Mouse (Mus musculus): ENCODE measurements around the gene Hoxd9. TPM values are rescaled to one million over a fixed set of nuclear protein-coding genes. Genes with fewer than 3 reads are reported as not detected.
A peak's percentile ranks its signal among the peaks of the same experiment; 100 is the strongest.

The Hoxd9 gene
- polyA plus RNA-seq, 1 experiment from 2014 or later: 0.41 TPM

DNA sequence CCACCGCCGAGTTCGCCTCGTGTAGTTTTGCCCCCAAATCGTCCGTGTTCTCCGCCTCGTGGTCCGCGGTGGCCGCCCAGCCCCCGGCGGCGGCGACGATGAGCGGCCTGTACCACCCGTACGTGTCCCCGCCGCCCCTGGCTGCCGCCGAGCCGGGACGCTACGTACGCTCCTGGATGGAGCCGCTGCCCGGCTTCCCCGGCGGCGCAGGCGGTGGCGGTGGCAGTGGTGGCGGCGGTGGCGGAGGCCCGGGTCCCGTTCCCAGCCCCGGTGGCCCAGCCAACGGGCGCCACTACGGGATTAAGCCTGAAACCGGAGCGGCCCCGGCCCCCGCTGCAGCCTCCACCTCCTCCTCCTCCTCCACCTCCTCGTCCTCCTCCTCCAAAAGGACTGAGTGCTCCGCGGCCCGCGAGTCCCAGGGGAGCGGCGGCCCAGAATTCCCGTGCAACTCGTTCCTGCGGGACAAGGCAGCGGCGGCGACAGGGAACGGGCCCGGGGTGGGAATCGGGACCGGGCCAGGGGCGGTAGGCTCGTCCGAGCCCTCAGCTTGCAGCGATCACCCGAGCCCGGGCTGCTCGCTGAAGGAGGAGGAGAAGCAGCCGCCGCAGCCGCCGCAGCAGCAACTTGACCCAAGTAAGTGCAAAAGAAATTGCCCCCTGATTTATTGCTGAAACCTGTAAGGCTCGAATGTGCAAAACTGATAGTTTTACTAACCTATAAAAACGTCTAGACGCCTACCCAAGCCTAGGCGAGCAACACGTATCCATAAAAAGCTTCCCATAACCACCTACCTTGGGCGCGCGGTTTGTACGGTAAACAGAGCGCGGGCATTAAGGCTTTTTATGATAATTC lies 900 bp downstream of the Hoxd9 start:
- Histone ChIP-seq H3K4me3 (ENCODE audit: low read depth, low read length) (peak overlapping the region; percentile 19), H3K4me1 (ENCODE audit: control insufficient read depth, insufficient read depth, low read length) (no peaks in the 10 kb centered on the region), H3K4me2 (replicated peaks; ENCODE audit: low read depth, low read length) (peak overlapping the region; percentile 28), H3K27ac (ENCODE audit: low read length) (no peak overlapping the region), H3K9me3 (ENCODE audit: control insufficient read depth, low read depth, low read length) (no peaks in the 10 kb centered on the region), H3K27me3 (ENCODE audit: control insufficient read depth, insufficient read depth, low read length) (peaks cover 67% of the 10 kb centered on the region), H3K36me3 (ENCODE audit: control insufficient read depth, insufficient read depth, low read length) (no peaks in the 10 kb centered on the region), H3K9ac (replicated peaks; ENCODE audit: low read depth, low read length) (no peak overlapping the region)
- no peak; the same call in 1 of the 2 replicates for ATAC-seq (ENCODE audit: insufficient number of reproducible peaks, insufficient read depth, low FRiP score, low read depth)
- under 1% methylated on average over 66 of the region's 86 CpGs for WGBS

DNA sequence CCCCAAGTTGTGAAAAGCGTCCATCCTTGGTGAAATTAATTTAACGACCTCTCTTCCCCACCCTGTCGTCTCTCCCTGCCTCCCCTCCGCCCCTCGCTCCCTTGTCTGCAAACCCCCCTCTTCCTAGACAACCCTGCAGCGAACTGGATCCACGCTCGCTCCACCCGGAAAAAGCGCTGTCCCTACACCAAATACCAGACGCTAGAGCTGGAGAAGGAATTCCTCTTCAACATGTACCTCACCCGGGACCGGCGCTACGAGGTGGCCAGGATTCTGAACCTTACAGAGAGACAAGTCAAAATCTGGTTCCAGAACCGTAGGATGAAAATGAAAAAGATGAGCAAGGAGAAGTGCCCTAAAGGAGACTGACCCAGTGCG lies 1.5 kb downstream of the Hoxd9 start:
- H3K9me3 ChIP-seq (ENCODE audit: control insufficient read depth, low read depth, low read length): no peaks in the 10 kb centered on the region
- WGBS: under 1% methylated on average over 17 of the region's 17 CpGs
- H3K4me3 ChIP-seq (ENCODE audit: low read depth, low read length): no peak overlapping the region
- H3K27ac ChIP-seq (ENCODE audit: low read length): no peak overlapping the region
- no peak overlapping the region for H3K4me2 ChIP-seq (replicated peaks; ENCODE audit: low read depth, low read length)
- H3K27me3 ChIP-seq (ENCODE audit: control insufficient read depth, insufficient read depth, low read length): peaks cover 68% of the 10 kb centered on the region
- no peaks in the 10 kb centered on the region for H3K36me3 ChIP-seq (ENCODE audit: control insufficient read depth, insufficient read depth, low read length)
- no peak overlapping the region for H3K9ac ChIP-seq (replicated peaks; ENCODE audit: low read depth, low read length)
- no peaks in the 10 kb centered on the region for H3K4me1 ChIP-seq (ENCODE audit: control insufficient read depth, insufficient read depth, low read length)
- no peak for ATAC-seq (ENCODE audit: insufficient number of reproducible peaks, insufficient read depth, low FRiP score, low read depth)

DNA sequence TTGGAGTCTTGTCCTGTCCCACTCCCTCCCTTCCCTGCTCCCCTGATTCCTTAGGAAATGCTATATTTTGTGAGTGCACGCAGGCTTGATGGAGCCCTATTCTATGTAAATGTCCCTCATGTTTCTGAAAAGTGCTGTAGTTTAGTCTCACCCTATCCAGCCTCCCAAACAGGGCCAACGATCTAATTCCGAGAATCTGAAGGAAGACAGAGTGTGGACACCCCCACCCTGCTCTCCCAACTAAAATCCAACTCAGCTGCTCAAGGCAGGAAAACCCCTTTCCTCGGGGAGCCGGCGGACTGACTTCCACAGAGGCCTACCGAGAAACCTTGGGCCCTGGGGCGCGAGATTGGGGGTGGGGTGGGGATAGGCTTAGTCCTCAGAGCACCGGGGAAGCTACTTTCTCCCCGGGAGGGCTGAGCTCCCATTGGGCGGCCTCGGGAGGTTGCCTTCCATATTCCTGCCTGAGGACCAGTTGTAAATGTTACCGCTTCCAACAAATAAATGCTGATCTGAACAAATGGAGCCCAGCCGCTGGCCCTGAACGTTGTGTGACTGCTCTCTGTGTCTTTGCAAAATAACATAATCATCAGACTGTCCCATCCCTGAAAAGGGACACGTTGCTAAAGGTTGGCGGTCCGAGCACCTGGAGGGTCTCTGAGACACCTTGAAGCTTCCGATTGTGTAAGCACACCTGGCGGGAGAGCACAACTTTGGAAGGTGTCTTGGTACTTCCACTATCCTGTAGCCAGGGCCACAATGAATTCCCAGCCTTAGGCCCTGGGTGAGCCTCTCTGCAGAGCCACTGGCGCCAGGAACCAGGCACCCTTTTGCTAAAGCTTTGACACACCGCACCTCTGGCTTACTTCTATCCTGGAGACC lies 2.4 kb downstream of the Hoxd9 start:
- no peaks in the 10 kb centered on the region for H3K9me3 ChIP-seq (ENCODE audit: control insufficient read depth, low read depth, low read length)
- H3K4me3 ChIP-seq (ENCODE audit: low read depth, low read length): no peak overlapping the region
- H3K36me3 ChIP-seq (ENCODE audit: control insufficient read depth, insufficient read depth, low read length): no peaks in the 10 kb centered on the region
- no peak overlapping the region for H3K27ac ChIP-seq (ENCODE audit: low read length)
- no peak overlapping the region for H3K4me2 ChIP-seq (replicated peaks; ENCODE audit: low read depth, low read length)
- H3K4me1 ChIP-seq (ENCODE audit: control insufficient read depth, insufficient read depth, low read length): peaks cover 1% of the 10 kb centered on the region; the same call in 1 of the 2 replicates
- no peak for ATAC-seq (ENCODE audit: insufficient number of reproducible peaks, insufficient read depth, low FRiP score, low read depth)
- no peak overlapping the region for H3K9ac ChIP-seq (replicated peaks; ENCODE audit: low read depth, low read length)
- peaks cover 67% of the 10 kb centered on the region for H3K27me3 ChIP-seq (ENCODE audit: control insufficient read depth, insufficient read depth, low read length)
- WGBS: 5% methylated on average over 23 of the region's 23 CpGs

DNA sequence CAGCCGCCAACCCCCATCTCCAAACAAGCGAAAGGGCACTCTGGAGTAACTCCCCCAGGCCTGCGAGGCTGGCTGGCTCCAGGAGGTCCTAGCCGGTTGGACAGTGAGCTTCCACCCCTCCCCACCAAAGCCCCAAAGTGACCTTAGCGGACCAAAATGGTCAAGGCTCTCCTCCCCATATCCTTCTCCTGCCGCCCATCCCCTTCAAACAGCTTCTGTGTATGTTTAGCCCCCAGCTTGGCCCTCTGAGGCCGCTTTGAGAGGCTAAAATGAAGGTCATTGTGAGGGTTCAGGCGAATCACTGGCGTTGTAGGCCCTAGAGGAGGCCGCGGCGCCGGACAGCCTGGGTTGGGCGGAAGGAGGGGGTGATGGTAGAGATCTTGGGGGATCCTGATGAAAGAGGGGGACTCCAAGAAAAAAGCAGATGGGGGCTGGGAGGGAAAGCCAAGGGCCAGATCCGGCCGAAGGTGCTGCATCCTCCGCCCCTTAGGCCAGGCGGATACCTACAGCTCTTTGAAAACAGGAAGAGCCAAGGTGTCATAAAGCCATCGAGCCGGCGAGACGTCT lies 3.1 kb downstream of the Hoxd9 start:
- H3K9ac ChIP-seq (replicated peaks; ENCODE audit: low read depth, low read length): no peak overlapping the region
- no peaks in the 10 kb centered on the region for H3K9me3 ChIP-seq (ENCODE audit: control insufficient read depth, low read depth, low read length)
- ATAC-seq (ENCODE audit: insufficient number of reproducible peaks, insufficient read depth, low FRiP score, low read depth): no peak
- H3K4me2 ChIP-seq (replicated peaks; ENCODE audit: low read depth, low read length): no peak overlapping the region
- 6% methylated on average over 22 of the region's 22 CpGs for WGBS
- no peak overlapping the region for H3K4me3 ChIP-seq (ENCODE audit: low read depth, low read length)
- H3K36me3 ChIP-seq (ENCODE audit: control insufficient read depth, insufficient read depth, low read length): no peaks in the 10 kb centered on the region
- H3K4me1 ChIP-seq (ENCODE audit: control insufficient read depth, insufficient read depth, low read length): peaks cover 6% of the 10 kb centered on the region; the same call in 1 of the 2 replicates
- peaks cover 61% of the 10 kb centered on the region for H3K27me3 ChIP-seq (ENCODE audit: control insufficient read depth, insufficient read depth, low read length)
- H3K27ac ChIP-seq (ENCODE audit: low read length): no peak overlapping the region

DNA sequence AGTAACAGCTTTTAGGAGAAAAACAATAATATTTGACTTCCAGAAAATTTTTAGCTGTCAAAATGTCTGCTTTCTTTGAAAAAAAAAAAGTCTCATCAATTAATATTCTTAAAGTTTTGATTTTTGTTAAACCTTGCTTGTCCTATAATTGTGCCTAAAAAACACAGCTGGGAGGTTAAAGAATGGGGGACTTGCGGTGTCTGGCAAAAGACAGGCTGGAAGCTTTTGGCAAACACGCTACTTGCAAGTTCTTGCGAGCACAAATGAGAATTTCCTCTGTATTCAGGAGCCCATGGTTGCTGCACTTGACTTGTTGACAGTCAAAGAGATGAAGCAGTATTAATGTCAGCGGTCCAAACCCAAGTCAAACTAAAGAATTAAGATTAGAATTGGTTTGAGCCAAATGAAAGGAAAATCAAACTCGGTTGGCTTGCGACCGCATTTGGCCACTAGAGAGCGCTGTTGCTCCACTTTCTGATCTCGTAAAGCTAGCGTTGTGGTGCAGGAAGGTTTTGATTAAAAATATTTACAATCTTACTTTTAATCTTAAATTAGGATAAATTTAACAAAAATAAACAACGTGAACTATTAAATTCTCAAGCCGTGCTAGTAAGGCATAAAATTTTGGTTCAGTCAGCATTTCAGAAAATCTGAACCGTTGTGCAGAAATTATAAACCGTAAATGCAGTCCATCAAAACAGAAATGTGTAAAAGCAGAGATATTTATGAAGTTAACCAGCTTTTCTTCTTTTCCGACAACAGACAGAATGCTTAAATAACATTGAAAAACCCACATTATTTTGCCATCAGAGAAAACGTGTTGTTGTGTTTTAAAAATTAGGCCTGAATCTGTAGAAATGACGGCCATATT lies 4.7 kb downstream of the Hoxd9 start:
- ATAC-seq (ENCODE audit: insufficient number of reproducible peaks, insufficient read depth, low FRiP score, low read depth): no peak
- WGBS: 11% methylated on average over 17 of the region's 17 CpGs
- Histone ChIP-seq H3K4me2 (replicated peaks; ENCODE audit: low read depth, low read length) (no peak overlapping the region), H3K9ac (replicated peaks; ENCODE audit: low read depth, low read length) (no peak overlapping the region), H3K36me3 (ENCODE audit: control insufficient read depth, insufficient read depth, low read length) (no peaks in the 10 kb centered on the region), H3K9me3 (ENCODE audit: control insufficient read depth, low read depth, low read length) (no peaks in the 10 kb centered on the region), H3K27me3 (ENCODE audit: control insufficient read depth, insufficient read depth, low read length) (peaks cover 54% of the 10 kb centered on the region), H3K4me3 (ENCODE audit: low read depth, low read length) (no peak overlapping the region), H3K27ac (ENCODE audit: low read length) (no peak overlapping the region), H3K4me1 (ENCODE audit: control insufficient read depth, insufficient read depth, low read length) (peaks cover 6% of the 10 kb centered on the region; the same call in 1 of the 2 replicates)

DNA sequence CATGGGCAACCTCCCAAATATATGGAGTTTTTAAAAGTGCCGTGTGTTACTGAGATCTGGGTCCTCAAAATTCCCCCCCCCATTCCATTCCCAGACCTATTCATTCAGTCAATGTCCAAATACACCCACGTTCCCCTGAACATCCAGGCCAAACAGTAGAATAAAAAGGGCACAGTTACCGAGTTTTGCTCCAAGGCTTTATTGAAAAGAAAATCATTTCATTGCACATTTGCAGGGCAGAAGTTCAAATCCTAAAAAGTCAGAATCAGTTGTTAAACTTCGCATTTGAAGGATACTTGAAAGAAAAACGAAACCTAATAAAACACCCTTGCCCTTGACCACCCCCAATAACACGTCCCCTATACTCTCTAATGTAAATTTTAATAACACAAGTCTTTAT lies 5.3 kb downstream of the Hoxd9 start:
- Histone ChIP-seq H3K4me3 (ENCODE audit: low read depth, low read length) (no peak overlapping the region), H3K4me2 (replicated peaks; ENCODE audit: low read depth, low read length) (no peak overlapping the region), H3K9me3 (ENCODE audit: control insufficient read depth, low read depth, low read length) (no peaks in the 10 kb centered on the region), H3K9ac (replicated peaks; ENCODE audit: low read depth, low read length) (no peak overlapping the region), H3K36me3 (ENCODE audit: control insufficient read depth, insufficient read depth, low read length) (no peaks in the 10 kb centered on the region), H3K27me3 (ENCODE audit: control insufficient read depth, insufficient read depth, low read length) (peaks cover 57% of the 10 kb centered on the region), H3K27ac (ENCODE audit: low read length) (no peak overlapping the region), H3K4me1 (ENCODE audit: control insufficient read depth, insufficient read depth, low read length) (peaks cover 6% of the 10 kb centered on the region; the same call in 1 of the 2 replicates)
- ATAC-seq (ENCODE audit: insufficient number of reproducible peaks, insufficient read depth, low FRiP score, low read depth): no peak
- 25% methylated on average over 6 of the region's 6 CpGs for WGBS

DNA sequence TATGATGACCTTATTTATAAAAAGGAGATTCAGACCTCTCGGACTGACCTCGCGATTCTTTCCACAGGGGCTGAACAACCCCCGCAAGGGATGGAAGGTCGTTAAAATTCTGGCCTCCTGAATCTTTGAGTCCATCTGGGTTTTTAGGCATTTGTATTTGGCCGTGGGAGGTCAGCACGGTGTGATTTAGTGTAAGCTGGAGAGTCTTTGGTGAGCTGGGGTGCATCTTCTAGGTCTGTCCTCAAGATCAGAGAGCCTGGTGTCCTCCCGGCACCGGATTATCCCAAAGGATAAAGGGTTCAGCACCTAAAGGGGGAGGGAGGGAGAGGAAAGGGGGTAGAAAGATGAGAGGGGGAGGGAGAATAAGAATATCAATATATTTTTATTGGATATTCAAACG lies 5.8 kb downstream of the Hoxd9 start:
- no peak overlapping the region for H3K27ac ChIP-seq (ENCODE audit: low read length)
- no peak overlapping the region for H3K4me2 ChIP-seq (replicated peaks; ENCODE audit: low read depth, low read length)
- H3K9ac ChIP-seq (replicated peaks; ENCODE audit: low read depth, low read length): no peak overlapping the region
- ATAC-seq (ENCODE audit: insufficient number of reproducible peaks, insufficient read depth, low FRiP score, low read depth): no peak
- WGBS: 11% methylated on average over 10 of the region's 10 CpGs
- H3K9me3 ChIP-seq (ENCODE audit: control insufficient read depth, low read depth, low read length): no peaks in the 10 kb centered on the region
- no peaks in the 10 kb centered on the region for H3K36me3 ChIP-seq (ENCODE audit: control insufficient read depth, insufficient read depth, low read length)
- H3K27me3 ChIP-seq (ENCODE audit: control insufficient read depth, insufficient read depth, low read length): peaks cover 60% of the 10 kb centered on the region
- no peak overlapping the region for H3K4me3 ChIP-seq (ENCODE audit: low read depth, low read length)
- peaks cover 6% of the 10 kb centered on the region; the same call in 1 of the 2 replicates for H3K4me1 ChIP-seq (ENCODE audit: control insufficient read depth, insufficient read depth, low read length)

Data from stomach, embryonic 14.5 days (tissue).